Mouse (Mus musculus) CD4-positive, CD25-positive, alpha-beta regulatory T cell (primary cell): ENCODE data around the gene Faxc. TPM values are rescaled to one million over a fixed set of nuclear protein-coding genes. Genes with fewer than 3 reads are reported as not detected.

Source experiments
- polyA plus RNA-seq: library from polyadenylated mRNA; unstranded; fragments of 100-300 nt; shearing (Covaris generic); gene quantifications from one replicate; pipeline ENCODE4 v1.2.1, GENCODE M21; 2017

The Faxc gene
- polyA plus RNA-seq: not detected

DNA sequence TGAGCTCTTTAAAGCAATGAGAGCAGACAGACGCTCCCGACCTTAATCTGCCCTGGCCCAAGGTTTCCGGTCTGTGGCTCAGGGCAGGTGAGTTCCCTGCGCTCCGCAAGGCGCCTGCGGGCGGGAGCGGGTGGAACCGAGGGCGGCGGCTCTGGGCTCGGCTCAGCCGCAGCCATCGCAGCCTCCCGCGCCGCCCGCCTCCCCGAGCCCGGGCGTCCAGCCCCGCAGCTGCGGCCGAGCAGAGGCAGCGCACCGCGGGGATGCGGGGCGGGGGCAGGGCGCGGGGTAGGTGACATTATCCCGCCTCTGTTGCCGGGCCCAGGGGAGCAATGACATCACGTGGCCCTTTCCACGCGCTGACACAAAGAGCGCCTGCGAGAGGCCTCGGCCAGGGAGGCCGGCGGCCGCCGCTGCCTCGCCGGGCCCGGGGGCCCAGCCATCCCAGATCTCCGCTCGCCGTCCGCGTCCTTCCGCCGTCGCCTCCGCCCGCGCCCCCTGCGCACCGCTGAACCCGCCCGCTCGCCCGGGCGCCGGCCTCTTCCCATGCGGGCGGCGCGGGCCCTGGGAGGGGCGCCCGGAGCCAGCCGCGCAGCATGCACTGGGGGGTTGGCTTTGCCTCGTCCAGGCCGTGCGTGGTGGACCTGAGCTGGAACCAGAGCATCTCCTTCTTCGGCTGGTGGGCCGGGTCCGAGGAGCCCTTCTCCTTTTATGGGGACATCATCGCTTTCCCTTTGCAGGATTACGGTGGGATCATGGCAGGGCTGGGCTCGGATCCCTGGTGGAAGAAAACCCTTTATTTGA, at the start of gene Faxc:
Faxc (plus strand) TSS at position 359 of the 801 bp plus-strand sequence.

Other genes starting within 250 kb of the Faxc start
- gene Prdm13, start 245.4 kb upstream of the Faxc start, polyA plus RNA-seq: 0.10 TPM
- gene Ccnc, start 203.6 kb upstream of the Faxc start, polyA plus RNA-seq: 33.3 TPM
- 19.0 TPM for gene Usp45, start 164.2 kb upstream of the Faxc start, polyA plus RNA-seq
- 17.9 TPM for gene Tstd3, start 164.1 kb upstream of the Faxc start, polyA plus RNA-seq
- gene Pnisr, start 83.7 kb upstream of the Faxc start, polyA plus RNA-seq: 185 TPM
- gene Coq3, start 51.7 kb upstream of the Faxc start, polyA plus RNA-seq: 10.4 TPM